Mouse (Mus musculus) CH12F3 (cell line): Measurements from ENCODE around the gene Epb41.

Experiments
- in situ Hi-C: fragments of 300-500 bp; cut with MboI; formaldehyde crosslinking; loops from 2 replicates; pipeline ENCODE4 v1.14.3; 2020; ENCODE audit warnings: low sequenced_read_pairs

Epb41 gene

DNA sequence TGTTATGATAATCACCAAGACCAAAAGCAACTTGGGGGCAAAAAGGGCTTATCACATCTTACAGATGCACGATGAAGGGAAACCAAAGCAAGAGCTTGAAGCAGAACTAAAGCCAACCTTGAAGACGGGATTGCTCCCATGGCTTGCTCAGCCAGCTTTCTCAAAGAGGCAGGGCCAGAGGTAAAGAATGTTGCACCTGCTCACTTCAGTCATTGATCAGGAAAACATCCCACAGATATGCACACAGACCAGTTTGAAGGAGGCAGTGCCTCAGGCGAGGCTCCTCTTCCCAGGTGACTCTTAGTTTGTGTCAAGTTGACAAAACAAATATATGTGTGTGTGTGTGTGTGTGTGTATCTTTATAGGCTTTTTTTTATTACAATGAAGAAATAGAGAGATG lies 59.7 kb downstream of the Epb41 start:
- in situ Hi-C loops: no loop called here

DNA sequence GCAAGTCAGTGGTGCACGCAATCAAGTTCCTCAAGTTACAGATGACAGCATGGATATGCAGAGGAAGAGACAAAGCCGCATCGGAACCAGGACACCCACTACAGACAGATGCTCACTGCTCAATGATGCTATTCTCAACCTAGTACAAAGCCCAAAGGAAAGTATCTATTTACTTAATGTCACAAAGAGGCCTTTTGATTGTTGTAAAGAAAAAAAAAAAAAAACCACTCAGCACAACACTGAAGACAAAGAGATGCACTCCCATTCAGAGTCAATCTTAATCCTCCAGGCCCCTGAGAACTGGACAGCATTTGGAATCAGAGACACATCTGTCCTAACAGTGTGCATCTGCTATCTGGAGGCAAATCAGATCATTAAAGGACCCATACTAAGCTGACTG lies 63.5 kb downstream of the Epb41 start:
- in situ Hi-C loops: no loop called here

DNA sequence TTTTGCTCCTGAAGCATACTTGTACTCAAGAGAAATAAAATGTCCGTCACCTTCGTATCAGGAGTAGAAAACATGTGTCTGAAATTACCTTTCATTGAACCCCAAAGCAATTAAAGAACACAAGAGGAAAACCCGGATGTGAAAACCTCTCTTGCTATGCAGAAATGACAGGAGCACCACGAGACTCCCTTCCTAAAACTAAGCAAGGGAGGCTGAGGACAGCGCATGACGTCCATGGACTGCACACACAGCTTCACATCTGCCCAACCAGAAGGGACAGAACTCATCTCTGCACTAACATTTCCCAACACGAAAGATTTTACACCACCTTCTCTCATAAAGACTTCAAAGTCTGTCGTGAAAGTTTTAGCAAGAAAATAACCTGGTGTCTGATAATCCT lies 64.7 kb downstream of the Epb41 start:
- in situ Hi-C loops: no loop called here

DNA sequence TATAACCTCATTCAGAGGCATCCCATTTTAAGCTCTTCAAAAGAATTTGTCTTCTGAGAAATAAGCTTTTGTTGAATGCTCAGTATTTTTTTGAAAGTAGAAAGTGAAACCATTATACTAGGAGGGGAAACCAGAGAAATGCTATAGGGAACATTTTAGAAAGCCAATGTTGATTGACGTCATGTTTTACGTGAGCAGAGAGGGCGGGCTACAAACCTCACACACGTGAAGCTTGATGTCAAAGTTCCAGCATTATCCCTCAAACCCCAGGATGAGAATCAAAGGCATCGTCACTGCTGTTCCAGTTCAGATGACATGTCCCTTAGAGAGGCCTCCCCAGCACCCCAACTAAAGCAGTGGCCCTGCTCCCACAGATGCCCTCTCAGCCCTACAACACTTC lies 66.9 kb downstream of the Epb41 start:
- in situ Hi-C loops: no loop called here

DNA sequence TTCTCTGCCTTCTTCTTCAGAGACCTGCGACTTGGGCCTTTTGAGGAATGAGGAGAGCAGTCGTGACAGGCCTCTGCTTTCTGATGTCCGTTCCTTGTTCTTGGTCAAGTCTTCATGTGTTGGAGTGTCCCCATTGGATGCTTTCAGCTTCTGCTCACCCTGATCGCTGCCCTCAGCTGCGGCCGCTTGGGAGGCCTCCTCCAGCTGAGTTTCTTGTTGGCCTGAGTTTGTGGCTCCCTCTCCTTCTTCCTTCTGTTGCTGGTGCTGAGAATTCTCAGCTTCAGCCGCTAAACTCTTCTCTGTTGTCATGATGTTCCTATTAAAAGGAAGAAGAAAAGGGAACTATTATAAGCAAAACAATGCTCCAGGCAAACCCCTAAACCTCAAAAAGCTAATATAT lies 68.0 kb downstream of the Epb41 start:
- in situ Hi-C loops: no loop called here

DNA sequence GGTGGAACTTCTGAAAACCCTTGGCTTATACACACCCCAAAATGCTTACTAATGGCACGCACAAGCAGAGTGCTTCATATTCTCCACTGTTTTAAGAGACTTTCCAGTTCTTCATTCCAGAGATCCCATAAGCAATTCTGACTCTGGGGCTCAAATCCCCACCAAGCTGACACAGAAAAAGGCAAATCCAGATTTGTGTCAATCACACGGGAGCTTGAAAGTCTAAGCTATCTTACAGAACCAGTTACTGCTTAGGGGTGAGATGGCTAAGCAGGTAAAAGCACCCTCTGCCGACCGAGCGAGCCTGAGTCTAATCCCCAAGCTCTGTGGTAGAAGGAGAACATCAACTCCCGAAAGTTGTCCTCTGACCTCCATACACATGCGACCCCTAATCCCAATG lies 76.5 kb downstream of the Epb41 start:
- in situ Hi-C loops: no loop called here

DNA sequence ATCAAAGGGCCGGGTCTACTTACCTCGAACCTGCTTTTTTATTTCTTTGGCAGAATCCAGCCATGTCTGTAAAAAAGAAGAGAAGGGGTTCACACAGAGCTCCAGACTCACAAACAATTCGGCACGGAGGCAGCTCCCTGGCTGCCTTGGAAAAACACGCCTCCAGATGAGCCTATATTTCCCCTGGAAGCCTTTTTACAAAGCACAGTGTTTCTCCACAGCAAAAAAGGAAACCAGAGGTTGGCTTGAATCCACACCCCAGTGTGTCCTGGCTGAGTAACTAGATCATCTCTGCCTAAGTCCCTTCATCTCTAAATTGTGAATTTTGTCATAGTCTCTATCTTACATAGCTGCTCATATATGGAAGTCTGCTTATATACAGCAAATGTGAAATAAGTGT lies 77.6 kb downstream of the Epb41 start:
- in situ Hi-C loops: no loop called here

DNA sequence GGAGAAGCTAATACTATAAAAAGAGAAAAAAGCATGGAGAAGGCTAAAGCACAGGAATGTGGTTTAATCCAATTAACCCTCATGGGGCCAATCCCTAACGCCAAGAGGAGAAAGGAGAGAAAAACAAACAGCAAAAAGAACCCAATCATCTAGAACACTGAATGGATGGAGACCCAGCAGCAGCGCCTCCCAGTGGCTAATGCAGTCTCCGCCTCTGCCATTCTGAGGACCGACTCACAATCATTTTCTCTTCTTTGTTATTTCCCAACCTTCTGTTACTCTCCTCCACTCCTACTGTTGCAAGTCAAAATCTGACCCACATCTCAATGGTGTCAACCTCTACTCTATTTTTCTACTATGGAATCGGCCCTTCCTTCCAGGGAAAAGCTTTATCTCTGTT lies 78.1 kb downstream of the Epb41 start:
- in situ Hi-C loops: no loop called here

DNA sequence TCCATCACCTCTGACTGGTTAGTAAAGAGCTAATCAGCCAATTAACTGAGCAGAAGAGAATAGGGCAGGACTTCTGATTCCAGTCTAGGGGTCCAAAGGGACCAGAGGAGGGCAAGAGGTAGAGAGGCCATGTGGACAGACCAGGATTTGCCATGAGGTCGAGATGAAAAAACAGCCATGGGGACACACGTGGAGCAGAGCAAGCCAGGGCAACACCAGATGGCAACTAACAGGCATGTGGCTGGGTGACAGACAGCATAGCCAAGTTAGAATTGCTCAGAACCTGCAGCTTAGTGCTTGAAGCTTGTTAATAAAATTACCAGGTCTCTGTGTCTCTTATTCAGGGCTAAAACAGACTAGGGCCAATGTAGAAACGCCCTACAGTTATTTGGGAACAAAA lies 81.3 kb downstream of the Epb41 start:
- in situ Hi-C loops: no loop called here

DNA sequence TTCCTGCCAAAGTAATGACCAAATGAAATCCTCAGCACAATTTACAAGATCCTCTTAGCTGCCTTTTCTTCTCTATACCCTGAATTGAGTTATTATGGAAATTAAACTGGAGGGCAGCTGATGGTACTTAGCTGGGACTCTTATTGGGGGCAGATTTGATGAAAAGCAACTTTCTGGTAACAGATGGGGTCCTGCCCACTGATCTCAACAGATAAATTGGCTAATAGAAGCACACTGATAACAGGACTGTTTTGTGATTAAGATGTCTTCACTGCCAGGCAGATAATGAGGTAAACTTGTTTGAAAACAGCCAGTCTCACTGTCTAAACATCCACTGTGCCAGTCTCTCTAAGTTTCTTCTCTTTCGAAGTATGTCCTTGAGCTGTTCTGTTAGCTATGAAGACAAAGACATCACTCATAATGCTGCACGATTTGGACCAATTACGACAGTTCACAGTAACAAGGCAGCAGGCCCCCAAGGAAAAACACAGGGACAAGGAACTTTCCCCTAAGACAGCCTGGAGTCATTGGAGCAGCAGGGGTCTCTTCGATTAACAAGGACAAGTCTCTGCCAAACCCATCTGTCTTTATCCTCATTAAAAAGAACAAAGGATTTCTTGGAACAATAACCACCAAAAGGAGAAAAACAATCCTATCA lies 92.1 kb downstream of the Epb41 start:
- in situ Hi-C loops: loop anchor here (10.0 kb wide), 1 partner anchor 92 kb away; the partner anchor contains the start of genes Epb41 and Gm10300

DNA sequence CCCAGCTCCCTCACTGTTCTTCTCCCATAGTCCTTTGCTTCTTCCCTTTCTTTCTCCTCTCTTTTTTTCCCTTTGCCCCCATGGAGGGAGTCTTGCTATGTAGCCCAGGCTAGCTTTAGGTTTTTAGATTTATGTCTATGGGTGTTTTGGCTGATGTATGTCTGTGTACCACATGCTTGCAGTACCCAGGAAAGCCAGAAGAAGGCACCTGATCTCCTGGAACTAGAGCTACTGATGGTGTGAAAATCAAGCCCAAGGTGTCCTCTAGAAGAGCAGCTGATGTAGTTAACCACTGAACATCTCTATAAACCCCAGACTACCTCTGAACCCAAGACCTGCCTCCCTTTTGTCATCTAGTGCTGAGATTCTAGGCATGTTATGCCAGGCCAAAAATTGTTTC lies 93.4 kb downstream of the Epb41 start:
- in situ Hi-C loops: loop anchor here (10.0 kb wide), 1 partner anchor 93 kb away; the partner anchor contains the start of genes Epb41 and Gm10300

DNA sequence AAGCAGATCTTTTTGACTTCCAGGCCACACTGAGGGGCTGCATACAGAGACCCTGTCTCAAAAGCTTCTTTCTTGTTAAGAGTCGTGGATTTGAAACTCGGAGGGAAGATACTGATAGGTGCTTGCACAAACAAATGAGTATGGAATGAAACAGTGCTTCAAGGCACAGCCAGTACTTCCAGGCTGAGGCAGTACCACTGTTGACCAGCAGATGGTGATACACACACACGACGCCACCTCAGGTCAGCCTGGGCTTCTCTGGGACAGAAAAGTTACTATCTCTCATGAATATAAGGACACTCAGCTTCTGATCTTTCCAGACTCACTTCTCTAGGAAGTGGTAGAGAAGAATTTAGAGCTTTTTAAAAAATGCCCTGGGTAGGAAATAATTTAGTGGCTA lies 97.9 kb downstream of the Epb41 start:
- in situ Hi-C loops: no loop called here

DNA sequence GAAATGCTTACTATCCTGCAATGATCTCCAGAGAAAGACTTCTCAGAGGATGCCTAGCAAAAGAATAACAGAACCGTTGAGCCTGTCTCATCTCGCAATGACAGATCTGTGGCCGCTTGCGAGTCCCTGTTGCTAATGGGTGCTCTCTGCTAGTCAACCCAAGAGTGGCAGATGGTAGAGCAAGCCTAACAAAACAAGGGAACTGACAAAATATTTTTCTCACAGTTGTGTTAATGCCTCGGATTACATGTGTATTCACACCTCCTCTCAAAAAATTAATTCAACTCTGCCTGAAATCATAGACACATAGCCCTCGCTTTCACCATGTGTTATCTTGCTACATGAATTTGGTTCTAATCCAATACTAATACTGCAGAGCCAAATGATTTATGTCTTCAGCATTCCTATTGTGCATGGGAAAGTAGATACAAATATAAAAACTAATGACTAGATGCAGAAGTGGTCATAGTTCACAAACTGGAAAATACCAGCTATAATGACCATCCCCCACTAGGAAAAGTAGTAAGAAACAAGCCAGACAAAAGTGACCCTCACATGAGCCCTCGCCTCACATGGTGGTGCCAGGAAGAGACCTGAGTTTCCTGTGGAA lies 104.8 kb downstream of the Epb41 start:
- in situ Hi-C loops: no loop called here

DNA sequence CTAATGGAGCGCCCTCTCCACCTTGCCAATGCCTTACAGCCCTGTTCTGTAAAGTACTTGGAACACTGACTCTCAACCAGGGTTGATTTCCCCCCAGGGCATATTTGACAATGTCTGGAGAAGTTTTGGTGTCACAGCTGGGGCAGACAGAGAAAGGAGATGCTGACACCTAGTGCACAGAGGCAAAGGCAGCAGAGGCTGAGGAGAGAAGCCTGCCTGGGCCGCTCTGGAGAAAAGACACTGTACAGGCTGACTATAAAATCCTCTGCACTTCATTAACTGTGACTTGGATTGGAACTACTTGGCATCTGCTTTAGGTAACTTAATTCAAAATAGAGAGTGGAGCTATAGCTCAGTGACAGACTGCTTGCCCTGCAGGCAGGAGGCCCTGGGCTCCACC lies 106.2 kb downstream of the Epb41 start:
- in situ Hi-C loops: no loop called here

DNA sequence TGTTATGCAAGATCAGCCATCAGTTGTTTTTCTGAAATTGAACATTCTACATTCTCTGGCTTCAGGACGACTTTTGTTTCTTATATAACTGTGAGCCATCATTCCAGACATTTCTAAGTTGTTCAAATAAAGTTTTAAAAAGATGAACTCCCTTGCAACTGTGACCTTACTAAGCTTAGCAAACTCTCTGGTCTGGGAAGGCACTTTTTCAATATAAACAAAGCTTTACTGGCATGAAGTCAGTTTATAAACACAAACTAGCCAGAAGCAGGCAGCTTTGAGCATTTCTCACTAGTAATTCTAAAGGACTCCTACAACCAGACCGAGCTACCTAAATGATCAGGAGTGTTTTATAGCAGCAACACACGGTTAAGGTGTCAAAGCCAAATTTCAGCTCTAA lies 118.0 kb downstream of the Epb41 start:
- in situ Hi-C loops: no loop called here

DNA sequence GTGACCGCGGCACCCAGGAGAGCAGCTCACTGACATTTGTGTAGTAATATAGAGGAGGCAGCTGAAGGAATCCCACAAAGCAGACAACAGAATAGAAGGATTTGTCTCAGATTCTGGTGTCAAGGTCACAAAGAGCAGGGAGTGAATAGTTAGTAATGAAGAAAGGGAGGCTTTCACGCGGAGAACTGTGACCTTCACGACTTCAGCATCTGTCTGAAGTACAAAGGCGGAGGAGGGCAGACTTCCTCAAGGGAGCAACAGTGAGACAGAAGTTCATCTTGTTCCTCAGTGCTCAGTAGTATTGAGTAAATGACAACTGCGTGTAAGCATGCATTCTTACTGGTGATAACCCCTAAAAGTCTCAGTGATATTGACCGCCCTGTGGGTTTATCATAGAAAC lies 124.5 kb downstream of the Epb41 start:
- in situ Hi-C loops: no loop called here

DNA sequence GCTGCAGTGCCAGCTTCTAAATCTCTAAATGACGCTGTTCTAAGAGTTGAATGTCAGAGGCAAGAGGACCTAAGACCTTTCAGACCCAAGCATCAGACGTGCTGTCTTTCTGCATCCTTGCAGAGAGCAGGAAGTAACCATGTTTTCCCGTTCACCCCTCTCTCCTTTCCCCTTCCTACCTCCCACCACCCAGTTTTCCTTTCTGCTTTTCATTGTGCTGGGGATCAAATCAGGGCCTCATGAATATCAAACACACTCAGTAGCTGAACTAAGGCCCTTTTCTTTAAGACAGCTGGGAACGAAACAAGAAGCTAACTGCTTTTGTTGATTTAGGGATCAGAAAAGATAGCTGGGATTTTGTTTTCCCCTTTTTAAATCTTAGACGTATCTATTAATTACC lies 125.2 kb downstream of the Epb41 start:
- in situ Hi-C loops: no loop called here

DNA sequence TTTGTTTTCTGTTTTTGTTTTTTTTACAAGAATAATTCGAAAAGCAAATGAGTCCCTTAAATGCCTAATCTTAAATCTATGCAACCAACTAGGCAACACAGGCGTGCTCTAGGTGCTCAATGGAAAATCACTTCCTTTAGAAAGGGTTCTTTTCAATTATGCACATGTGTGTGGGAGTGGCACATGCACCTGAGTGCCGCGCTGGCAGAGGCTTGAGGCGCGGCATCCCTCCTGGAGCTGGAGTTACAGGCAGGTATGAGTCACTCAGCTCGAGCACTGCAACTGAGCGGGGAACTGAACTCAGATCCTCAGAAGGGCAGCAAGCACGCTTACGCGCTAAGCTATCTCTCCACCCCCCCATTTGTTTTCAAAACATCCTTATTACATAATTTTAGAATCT lies 127.3 kb downstream of the Epb41 start:
- in situ Hi-C loops: no loop called here

DNA sequence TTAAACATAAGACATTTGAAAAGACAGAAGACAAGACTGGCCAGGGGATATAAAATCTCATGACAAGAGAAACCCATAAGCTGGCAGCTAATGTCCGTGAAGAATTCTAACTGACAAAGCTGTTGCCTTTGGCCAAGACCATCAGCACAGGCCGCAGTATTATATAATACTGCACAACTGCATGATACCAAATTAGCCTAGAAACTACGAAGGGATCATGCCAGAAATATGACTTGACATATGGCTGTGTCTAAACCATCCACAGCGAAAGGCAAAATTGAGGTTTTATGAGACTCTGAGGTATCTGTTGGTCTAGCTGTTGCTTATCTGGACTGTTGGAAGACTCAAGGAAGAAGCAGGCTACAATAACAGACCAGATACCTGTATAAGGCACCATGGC lies 134.3 kb downstream of the Epb41 start:
- in situ Hi-C loops: no loop called here

DNA sequence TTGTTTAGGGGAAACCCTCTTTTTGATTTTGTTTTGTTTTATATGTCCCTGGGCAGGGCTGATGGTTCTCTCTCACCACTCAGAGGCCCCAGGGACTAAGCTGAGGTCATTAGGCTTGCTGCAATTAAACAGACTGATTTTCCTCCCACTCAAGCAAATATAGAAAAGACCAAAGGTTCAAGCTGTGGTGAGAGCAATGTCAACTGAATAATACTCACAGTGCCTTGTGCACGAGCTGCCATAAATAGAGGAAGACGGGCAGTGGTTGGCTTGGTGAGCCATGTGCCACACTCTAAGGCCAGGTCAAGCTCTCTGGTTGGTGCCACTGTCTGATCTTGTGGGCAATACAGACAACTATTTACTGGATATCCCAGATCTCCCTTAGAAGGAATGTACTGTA lies 135.7 kb downstream of the Epb41 start:
- in situ Hi-C loops: no loop called here

DNA sequence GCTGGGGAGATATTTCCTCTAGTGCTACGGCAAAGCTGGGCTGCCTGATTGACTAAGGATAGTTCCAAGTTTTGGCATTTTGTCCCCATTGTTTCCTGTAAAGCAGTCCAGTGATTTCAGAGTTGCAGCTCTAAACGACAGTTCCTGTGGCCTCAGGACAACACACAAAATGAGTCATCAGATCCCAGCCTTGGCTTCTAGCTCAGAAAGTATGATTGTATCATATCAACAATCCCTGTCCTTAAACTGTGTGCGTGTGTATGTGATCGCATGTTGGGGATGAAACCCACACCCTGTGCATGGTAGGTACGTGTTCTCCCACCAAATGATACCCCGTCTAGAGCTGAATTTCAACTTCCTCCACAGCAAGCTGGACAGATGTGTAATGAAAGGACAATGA lies 146.0 kb downstream of the Epb41 start:
- in situ Hi-C loops: no loop called here

DNA sequence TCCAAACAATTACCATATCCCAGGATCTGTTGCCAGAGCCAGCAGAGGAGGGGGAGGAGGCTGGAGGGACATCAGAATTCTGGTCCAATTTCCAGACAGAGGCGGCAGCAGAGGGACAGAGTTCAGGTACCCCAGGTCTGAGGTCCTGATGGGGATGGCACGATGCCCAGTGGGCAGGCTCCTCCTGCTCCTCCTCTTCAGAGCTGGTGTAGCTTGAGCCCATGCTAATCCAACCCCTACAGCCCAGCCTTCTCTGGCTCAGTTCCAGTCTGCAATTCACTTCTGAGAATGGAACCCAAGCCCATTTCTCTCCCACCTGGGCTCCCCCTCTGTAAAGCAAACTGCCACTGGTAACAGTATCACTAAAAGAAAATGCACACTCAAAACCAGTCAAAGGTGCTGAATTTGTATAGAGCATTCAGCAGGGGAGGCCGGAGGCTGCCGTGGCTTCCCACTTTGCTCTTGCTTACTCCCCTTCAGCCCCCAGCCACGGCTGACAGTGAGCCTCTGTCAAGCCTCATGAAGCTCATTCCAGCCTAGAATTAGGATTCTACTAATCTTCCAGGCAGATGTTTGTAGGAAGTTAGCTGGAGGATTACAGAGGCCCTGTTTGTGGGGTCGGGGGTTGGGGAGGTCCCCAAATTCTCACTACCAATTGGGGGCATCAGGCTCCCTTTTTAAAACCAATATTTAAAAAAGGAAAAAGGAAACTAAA lies 150.9 kb downstream of the Epb41 start:
- in situ Hi-C loops: no loop called here
